Mouse (Mus musculus): ENCODE results near the gene Opn4. TPM values are rescaled to one million over a fixed set of nuclear protein-coding genes. Genes with fewer than 3 reads are reported as not detected.

Opn4 gene
- total and polyA plus RNA-seq, 3 experiments: not detected

DNA sequence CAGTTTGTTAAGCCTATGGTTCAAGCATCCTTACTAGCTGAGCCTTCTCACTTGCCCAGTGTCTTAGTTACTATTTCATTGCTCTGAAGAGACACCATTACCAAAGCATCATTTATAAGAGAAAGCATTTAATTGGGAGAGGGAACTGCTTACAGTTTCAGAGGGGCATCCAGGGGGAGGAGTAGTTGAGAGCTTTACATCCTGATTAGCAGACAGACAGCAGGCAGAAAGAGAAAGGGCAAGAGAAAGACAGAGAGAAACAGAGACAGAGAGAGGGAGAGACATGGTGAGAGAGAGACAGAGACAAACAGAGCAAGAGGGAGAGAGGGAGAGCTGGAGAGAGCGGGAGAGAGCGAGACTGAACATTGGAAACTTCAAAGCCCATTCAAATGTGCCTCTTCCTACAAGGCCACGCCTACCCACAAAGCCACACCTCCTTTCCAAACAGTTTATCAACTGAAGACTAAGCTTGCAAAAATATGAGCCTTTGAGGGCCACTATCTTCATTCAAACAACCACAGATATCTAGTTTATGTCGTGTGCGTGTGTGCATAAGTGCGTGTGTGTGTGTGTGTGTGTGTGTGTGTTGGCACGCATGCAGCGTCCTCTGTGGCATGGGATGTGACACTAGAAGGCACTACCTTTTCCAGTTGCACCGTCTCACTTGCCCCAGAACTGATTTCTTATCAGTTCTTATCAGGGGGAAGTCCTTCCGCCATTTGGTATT is 32.9 kb upstream of the Opn4 start (continued):
- no peak for TF ChIP-seq CTCF (IDR thresholded peaks at IDR 0.05 in 2 of 3, conservative IDR thresholded peaks at IDR 0.05 in 1 of 3; ENCODE audit: control insufficient read depth in 1 of 3, insufficient read depth in 1 of 3, low read depth in 2 of 3, low read length in 3 of 3, poor library complexity in 1 of 3, severe bottlenecking in 1 of 3)
- TF ChIP-seq HCFC1 (IDR thresholded peaks at IDR 0.05; ENCODE audit: low read depth, low read length): peak; percentile 56; the same call in 1 of the 2 replicates
- TF ChIP-seq MAFK (IDR thresholded peaks at IDR 0.05; ENCODE audit: borderline replicate concordance, low read depth, low read length): no peak

DNA sequence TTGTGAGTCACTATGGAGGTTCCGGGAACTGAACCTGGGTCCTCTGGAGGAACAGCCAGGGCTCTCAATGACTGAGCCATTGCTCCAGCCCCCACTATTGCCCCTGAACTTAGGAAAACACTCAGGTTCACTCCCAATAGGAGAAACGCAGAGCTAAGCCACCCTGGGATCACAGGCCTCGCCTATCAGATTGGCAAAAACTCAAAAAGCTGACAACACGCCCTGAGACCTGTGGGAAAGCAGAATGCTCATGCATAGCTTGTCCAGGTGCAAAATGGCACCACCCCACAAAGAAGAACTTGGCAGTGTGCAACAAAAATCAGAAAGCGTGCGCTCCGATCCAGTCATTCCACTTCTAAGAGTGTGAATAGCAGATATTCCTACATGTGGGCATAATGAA is 26.9 kb upstream of the Opn4 start:
- Histone ChIP-seq H3K4me1 (ENCODE audit: control insufficient read depth in 1 of 2, insufficient read depth in 2 of 2, low read length in 2 of 2) (peaks cover 33 to 37% of the 10 kb centered on the region in 2 experiments), H3K9ac (ENCODE audit: control insufficient read depth, low read depth, low read length, poor library complexity, severe bottlenecking) (peak overlapping the region; percentile 21; the same call in 1 of the 2 replicates), H3K79me2 (ENCODE audit: control insufficient read depth, insufficient read depth, low read length, poor library complexity) (no peaks in the 10 kb centered on the region), H3K9me3 (replicated peaks; ENCODE audit: insufficient read depth, low read length) (no peaks in the 10 kb centered on the region), H3K36me3 (ENCODE audit: control insufficient read depth in 1 of 2, insufficient read depth in 2 of 2, low read length in 2 of 2) (peaks cover 0 to 43% of the 10 kb centered on the region in 2 experiments; a peak in 2 of 4 replicates), H3K27me3 (ENCODE audit: control insufficient read depth in 1 of 2, insufficient read depth in 2 of 2, low read length in 2 of 2) (no peaks in the 10 kb centered on the region), H3K27ac (ENCODE audit: control insufficient read depth, low read depth, low read length) (peak overlapping the region; percentile 34), H3K4me3 (ENCODE audit: control insufficient read depth in 1 of 2, insufficient read depth in 1 of 2, low read depth in 2 of 2, low read length in 2 of 2) (no peak overlapping the region)
- TF ChIP-seq BHLHE40 (IDR thresholded peaks at IDR 0.05; ENCODE audit: borderline replicate concordance, low read depth, low read length): peak; percentile 52; the same call in 1 of the 2 replicates
- TF ChIP-seq TAL1 (IDR thresholded peaks at IDR 0.05; ENCODE audit: low read length): no peak
- TF ChIP-seq ETS1 (IDR thresholded peaks at IDR 0.05; ENCODE audit: low read depth, low read length): peak; percentile 86
- no peak for TF ChIP-seq MAFK (IDR thresholded peaks at IDR 0.05; ENCODE audit: borderline replicate concordance, low read depth, low read length)
- TF ChIP-seq JUND (IDR thresholded peaks at IDR 0.05; ENCODE audit: low read depth, low read length): no peak
- TF ChIP-seq POLR2AphosphoS2 (IDR thresholded peaks at IDR 0.05; ENCODE audit: low read length): no peak
- TF ChIP-seq MYC (IDR thresholded peaks at IDR 0.05; ENCODE audit: low read depth, low read length): no peak
- peak; percentile 87 for TF ChIP-seq GATA1 (IDR thresholded peaks at IDR 0.05; ENCODE audit: low read depth, low read length)
- no peak for TF ChIP-seq GABPA (IDR thresholded peaks at IDR 0.05; ENCODE audit: low read depth, low read length)
- no peak for TF ChIP-seq NRF1 (IDR thresholded peaks at IDR 0.05; ENCODE audit: insufficient read depth, low read depth, low read length, poor library complexity, severe bottlenecking)
- TF ChIP-seq MAX (IDR thresholded peaks at IDR 0.05; ENCODE audit: low read length): no peak
- TF ChIP-seq POLR2A (IDR thresholded peaks at IDR 0.05; ENCODE audit: control insufficient read depth in 1 of 2, insufficient read depth in 1 of 2, low read depth in 1 of 2, low read length in 2 of 2, poor library complexity in 1 of 2): no peak
- TF ChIP-seq TBP (IDR thresholded peaks at IDR 0.05; ENCODE audit: low read depth, low read length): no peak
- peak in 1 of 2 experiments; percentile 25; a peak in 1 of 4 replicates for TF ChIP-seq EP300 (IDR thresholded peaks at IDR 0.05; ENCODE audit: low read depth in 1 of 2, low read length in 2 of 2)
- no peak for TF ChIP-seq CTCF (IDR thresholded peaks at IDR 0.05 in 2 of 3, conservative IDR thresholded peaks at IDR 0.05 in 1 of 3; ENCODE audit: control insufficient read depth in 1 of 3, insufficient read depth in 1 of 3, low read depth in 2 of 3, low read length in 3 of 3, poor library complexity in 1 of 3, severe bottlenecking in 1 of 3)
- 0 out of 2 replicates have a peak, but pooled peaks have one; percentile 19 for TF ChIP-seq RCOR1 (IDR thresholded peaks at IDR 0.05; ENCODE audit: low read depth, low read length)
- TF ChIP-seq MAZ (IDR thresholded peaks at IDR 0.05; ENCODE audit: low read depth, low read length): no peak
- TF ChIP-seq USF1 (IDR thresholded peaks at IDR 0.05; ENCODE audit: low read depth, low read length): no peak
- peak; percentile 57; the same call in 1 of the 2 replicates for TF ChIP-seq TCF12 (IDR thresholded peaks at IDR 0.05; ENCODE audit: low read depth, low read length)
- peak; percentile 38; the same call in 1 of the 2 replicates for TF ChIP-seq MXI1 (IDR thresholded peaks at IDR 0.05; ENCODE audit: low read depth, low read length)
- TF ChIP-seq SIN3A (IDR thresholded peaks at IDR 0.05; ENCODE audit: low read length): 0 out of 2 replicates have a peak, but pooled peaks have one; percentile 28
- TF ChIP-seq UBTF (IDR thresholded peaks at IDR 0.05; ENCODE audit: borderline replicate concordance, insufficient read depth, low read depth, low read length): no peak
- no peak for TF ChIP-seq ZC3H11A (IDR thresholded peaks at IDR 0.05; ENCODE audit: low read depth, low read length)
- peak; percentile 75 for DNase-seq (ENCODE audit: low read depth, low spot score)

Data from MEL (cell line).